Mouse (Mus musculus): ENCODE measurements around the gene Gm42421.
A peak's percentile ranks its signal among the peaks of the same experiment; 100 is the strongest.

The Gm42421 gene

DNA sequence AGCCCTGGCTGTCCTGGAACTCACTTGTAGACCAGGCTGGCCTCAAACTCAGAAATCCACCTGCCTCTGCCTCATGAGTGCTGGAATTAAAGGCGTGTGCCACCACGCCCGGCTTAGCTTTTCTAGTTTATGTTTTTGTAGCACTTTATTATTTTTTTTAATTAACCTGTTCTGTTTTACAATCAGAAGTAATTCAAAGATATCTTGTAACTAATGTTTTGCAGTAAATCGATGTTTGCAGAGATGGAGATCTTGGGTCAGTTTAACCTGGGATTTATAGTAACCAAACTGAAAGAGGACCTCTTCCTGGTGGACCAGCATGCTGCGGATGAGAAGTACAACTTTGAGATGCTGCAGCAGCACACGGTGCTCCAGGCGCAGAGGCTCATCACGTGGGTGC lies at the start of gene Gm42421:
Gm42421 (plus strand) TSS at position 301 of the 400 bp plus-strand sequence.
- no peak for DNase-seq (ENCODE audit: low spot score in 2 of 2)

DNA sequence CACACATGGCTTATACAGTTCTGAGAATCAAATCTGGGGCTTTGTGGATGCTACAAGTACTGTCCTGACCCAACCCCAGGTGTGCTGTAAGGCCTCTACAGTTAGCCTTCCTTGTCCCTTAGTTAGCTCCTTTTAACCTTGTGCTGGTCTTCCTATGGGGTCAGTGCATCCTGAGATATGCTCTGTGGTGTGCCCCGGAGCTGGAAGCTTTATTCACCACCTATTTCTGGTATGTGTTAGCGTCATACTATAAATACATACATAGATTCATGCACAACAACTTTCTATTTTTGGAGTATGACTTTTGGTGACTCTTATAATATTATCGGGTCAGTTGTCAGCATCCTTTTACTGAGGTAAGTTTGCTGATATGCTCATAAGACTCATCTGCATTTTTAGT lies 42.7 kb upstream of the Gm42421 start:
- DNase-seq (ENCODE audit: low spot score in 2 of 2): no peak

DNA sequence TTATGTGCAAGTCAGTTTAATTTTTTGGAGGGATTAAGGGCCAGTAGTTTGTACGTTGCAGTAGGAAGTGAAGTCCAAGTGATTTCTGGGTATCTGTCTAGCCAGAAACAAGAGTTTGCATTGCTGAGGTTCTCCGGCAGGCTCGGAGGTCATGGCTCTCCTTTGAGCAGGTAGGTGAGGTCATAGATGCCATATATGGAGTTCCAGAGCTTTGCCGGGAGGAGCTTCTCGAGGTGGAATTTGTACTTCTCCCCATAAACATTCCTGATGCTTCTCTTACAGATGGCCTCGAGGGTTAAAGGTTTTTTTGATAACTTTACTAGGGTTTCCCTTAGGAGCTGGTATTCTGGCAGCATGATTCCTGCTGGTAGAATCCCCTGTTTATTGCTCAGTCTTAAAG lies 37.2 kb upstream of the Gm42421 start:
- DNase-seq (ENCODE audit: low spot score in 2 of 2): no peak

DNA sequence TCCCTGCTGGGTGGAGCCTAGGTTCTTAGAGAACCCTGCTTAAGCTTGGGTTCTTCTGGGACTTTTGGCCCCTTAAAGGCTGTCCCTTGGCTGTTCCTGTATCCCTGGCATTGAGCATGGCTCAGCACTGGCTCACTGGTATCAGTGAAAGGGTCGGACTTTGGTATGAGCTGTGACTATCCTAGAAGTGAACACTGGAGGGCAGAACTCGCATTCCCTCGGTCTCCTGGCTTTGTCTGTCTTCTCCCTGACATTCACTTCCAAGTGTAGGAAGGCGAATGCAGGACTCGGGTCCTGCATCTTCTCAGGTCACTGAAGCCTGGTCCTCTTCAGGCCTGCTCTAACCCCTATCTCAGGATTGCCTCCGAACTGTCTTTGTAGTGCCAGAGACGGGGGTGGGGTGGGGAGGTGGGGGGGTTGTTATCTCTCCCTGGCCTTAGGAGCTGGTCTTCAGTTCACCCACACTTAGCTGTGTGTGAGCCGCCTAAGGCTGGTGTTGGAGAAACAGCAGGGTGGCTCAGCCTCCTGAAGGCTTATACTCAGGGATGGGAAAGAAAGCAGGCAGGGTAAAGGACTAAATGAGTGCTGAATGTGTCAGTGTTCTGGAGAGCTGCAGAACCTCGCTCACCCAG lies 35.6 kb upstream of the Gm42421 start:
- no peak for DNase-seq (ENCODE audit: low spot score in 2 of 2)

DNA sequence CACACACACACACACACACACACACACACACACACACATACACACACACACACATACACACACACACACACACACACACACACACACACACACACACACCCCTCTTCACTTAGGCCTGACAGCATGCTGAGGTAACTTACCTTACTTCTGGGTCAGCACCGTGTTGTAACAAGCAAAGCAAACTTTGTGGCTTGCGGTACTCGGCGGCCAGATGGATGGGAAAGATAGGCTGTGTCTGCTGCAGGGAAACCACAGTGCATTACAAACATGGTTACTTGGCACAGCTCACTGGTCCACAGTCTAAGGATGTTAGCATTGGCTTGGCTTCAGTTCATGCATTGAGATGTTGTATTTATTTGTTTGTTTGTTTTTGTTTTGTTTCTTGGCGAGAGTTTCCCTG lies 34.6 kb upstream of the Gm42421 start:
- DNase-seq (ENCODE audit: low spot score in 2 of 2): no peak

DNA sequence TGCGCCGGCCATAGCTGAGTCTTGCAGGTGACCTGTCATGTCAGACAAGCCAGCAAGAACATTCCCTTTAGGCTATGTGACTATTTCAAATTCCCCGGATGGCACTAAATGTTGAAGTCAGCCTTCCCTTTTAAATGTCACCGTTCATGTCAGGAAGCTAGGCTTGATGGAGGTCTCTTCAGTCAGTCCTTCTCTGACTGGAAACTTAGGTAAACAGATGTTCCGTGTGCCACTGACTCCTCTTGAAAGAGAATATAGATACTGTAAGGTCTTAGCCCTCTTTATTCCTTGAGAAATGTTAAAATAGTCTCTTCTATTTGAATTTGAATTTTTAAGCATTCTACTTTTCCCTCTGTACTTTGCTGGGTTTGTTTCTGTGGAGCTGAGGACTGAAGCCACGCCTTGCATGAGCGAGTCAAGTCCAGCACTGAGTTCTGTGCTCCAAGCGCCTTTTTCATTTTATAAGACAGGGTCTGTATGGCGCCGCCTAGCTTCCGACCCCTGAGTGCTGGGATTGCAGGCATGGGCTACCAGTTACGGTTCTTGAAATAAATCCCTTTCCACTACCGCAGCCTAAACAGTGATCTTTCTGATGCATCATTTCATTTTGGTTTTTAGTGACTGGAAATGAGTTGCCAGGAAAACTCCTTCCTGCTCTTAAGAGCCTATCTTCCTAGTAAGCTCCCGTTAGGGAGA lies 30.2 kb upstream of the Gm42421 start, which contains the start of gene Ankrd61:
Ankrd61 (minus strand) TSS at position 51 of the 696 bp plus-strand sequence.
- DNase-seq (ENCODE audit: low spot score in 2 of 2): no peak

DNA sequence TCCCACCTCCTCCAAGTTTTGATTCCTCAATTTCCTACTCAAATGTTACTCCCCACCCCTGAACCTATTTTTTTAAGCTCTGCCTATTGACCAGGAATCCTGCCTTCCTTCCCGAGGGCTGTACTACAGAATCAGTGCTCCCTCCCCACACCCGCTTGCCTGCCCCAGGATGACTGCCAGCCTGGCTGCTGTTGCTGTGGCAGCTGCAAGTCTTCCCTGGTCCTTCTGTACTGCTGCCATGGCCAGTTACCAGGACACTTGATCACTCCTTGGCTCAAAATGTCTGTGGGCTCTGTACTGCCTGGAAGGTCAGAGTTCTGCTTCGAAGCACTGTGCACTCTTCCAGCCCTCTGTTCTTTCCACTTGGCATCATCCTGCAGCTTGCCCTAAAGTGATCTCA lies 25.9 kb upstream of the Gm42421 start:
- DNase-seq (ENCODE audit: low spot score in 2 of 2): no peak

DNA sequence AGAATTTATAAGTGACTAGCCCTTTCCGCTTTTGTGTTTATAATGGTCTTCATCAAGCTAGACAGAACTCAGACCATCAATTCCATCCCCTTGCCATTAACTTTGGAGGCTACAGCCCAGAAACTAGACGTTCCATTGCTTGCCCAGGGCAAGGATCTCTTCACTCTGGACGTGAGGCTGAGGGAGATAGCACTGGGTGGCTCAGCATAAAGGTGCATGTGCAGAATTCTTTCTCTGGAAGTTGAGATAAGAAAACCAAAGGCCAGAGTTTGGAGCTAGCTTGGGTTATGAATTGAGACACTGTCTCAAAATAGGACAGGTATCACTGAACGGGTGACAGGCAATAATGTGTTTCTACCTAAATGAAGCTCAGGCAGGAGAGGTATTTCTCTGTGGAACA lies 24.2 kb upstream of the Gm42421 start:
- no peak for DNase-seq (ENCODE audit: low spot score in 2 of 2)

DNA sequence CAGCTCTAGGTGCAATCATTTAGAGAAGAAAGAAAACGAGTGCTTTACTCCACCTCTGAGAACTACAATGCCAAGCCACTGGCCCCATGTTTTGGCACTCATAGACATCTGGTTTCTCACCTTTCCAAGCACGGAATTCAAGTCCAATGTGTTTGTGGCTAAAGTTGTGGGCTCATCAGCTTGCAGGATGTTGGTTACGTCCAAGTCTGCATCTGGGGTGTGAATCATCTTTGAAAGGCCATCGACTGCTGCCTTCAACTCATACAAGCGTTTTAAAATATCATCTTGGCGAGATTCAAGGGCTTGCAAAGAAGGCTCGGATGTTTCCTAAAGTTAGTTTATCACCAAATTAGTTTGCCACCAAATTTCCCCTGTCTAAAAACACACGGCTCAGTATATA lies 21.5 kb upstream of the Gm42421 start:
- no peak for DNase-seq (ENCODE audit: low spot score in 2 of 2)

DNA sequence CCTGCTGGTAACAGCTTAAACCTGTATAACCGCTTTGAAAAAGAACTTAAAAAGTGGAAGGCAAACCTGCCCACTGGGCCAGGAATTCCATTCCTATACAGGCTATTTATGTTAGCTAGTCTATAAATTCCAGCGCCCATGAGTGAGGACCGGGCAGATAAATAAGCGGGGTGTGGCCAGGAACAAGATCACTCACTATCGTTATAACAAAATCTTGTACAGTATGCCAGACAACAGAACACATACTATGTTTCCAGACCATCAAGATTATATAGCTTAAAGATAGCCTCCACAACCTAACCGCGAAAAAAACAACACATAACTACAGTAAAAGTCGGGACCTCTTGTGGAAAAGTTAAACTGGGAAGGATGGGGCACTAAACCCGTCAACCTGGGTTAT lies 19.0 kb upstream of the Gm42421 start:
- DNase-seq (ENCODE audit: low spot score in 2 of 2): no peak

DNA sequence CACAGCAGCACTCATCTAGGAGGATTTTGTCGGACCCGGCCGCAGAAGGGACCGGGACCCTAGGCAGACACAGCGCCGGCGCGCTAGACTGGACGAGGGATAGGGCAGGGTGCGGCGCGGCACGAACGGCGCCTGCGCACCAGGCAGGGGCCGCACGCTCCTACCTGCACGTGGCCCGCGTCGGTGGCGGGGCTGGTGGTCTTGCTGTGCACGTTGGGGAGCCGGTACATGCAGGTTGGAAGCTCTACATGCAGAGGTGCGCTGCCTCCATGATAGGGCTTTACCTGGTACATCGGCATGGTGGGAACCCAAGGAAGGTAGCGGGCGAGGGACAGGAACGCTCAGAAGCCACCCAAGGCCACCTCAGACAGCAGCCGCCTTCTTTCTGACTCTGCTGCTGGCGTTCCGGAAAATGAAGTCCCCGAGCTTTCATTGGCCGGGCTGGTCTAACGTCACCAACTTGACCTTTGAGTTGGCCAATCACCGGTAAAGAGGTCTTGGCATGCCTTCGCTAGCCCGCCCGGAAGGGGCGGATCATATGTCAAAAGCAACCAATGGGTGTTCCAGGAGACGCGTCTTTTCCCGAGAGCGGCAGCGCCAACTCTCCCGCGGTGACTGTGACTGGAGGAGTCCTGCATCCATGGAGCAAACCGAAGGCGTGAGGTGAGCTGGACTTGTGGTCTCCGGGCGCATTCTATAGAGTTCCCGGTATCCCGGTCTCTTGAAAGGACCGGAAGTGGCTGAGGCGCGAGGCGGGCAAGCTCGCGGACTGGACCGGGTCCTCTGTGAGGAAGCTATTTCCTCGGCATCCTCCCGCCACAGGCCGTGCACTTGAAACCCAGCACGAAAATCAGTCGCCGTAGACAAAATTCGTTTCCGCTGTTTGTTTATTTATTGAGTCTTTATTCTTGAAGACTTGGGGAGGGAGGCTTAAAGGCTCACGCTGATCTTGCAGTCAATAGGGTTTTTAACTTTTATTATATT lies 18.3 kb upstream of the Gm42421 start, which contains the start of the genes Aimp2 and Pms2:
Aimp2 (minus strand) TSS at position 431 of the 984 bp plus-strand sequence.
Pms2 (plus strand) TSS at position 548 of the 984 bp plus-strand sequence.
- DNase-seq (ENCODE audit: low spot score in 2 of 2): peak; percentile 84 to 87

DNA sequence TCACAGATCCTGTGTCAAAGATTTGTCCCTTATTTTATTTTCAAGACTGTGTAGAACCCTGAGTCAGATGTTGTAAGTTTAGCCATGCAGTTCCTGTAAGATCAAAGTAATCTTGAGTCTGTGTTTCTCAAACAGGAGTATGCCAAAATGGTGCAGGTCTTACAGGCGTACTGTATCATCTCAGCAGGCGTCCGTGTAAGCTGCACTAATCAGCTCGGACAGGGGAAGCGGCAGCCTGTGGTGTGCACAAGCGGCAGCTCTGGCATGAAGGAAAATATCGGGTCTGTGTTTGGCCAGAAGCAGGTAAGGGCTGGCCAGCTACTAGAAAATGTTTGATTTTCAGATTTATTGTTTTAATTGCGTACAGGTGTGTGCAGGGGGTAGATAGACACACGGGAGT lies 11.8 kb upstream of the Gm42421 start:
- DNase-seq (ENCODE audit: low spot score in 2 of 2): no peak

DNA sequence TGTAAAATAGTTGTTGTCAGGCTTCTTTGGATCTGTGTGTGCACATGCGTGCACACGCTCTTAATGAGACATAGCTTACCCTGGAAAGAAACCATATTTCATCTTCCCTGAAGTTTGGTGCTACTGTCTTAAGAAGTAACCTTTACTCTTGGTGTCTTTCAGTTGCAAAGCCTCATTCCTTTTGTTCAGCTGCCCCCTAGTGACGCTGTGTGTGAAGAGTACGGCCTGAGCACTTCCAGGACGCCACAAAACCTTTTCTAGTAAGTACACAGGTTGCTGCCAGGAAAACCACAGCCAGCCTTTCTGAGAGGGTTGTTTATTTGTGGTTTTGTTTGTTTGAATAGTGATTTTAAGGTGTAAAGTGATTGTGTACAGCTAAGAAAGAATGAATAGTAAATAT lies 10.6 kb upstream of the Gm42421 start:
- peak; percentile 23 to 53 for DNase-seq (ENCODE audit: low spot score in 2 of 2)

DNA sequence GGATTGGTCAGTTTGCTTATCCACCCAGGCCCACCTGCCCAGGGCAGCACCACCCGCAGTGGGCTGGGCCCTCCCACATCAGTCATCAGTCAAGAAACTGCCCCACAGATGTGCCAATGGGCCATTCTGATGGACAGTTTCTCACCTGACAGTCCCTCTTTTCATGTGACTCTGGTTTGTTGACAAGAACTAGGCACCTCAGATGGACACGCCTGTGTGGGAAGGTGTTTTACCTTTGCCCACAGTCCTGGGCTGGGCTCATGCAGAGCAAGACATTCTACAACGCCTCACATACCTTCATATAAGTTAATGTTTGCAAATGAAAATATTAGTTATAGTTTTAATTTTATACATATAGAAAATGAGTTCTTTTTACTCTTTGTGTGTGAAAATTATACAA lies 9.9 kb upstream of the Gm42421 start:
- no peak for DNase-seq (ENCODE audit: low spot score in 2 of 2)

DNA sequence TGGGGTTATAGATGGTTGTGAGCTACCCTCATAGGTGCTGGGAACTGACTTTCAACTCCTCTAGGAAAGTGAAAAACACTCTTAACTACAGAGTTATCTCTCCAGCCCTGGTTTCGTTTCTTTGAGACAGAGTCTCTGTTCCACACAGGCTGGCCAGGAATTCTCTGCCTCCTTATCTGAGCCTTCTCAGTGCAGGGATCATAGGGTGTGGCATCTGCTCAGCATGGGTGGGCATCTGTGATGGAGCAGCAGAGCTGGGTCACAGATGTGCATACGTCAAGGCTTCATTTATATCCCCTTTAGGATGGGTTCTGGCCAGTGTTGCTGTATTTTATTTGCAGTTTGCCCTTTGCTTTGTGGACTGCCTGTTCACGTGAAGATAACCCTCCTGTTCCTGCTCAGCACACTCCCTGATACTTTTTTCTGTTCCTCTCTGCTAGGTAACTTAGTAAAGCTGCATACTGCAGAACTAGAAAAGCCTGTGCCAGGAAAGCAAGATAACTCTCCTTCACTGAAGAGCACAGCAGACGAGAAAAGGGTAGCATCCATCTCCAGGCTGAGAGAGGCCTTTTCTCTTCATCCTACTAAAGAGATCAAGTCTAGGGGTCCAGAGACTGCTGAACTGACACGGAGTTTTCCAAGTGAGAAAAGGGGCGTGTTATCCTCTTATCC lies 3.1 kb upstream of the Gm42421 start:
- DNase-seq (ENCODE audit: low spot score in 2 of 2): no peak

DNA sequence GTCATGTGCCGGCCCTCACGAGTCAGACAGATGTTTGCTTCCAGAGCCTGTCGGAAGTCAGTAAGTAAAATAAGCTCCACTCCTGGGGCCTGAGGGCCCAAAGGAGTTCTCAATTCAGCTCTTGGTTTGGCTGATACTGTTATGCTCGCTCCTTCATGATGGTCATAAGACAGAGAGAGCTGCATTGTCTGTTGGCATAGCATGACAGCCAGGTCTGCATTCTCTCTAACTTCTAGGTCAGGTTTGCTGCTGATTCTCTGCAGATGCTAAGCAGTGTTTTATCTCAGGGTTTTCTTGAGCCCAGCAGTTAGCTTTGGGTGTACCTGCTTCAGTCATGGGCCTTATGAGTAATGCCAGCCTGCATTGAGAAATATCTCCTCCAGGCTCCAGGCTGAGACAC lies 1.3 kb downstream of the Gm42421 start:
- no peak for DNase-seq (ENCODE audit: low spot score in 2 of 2)

DNA sequence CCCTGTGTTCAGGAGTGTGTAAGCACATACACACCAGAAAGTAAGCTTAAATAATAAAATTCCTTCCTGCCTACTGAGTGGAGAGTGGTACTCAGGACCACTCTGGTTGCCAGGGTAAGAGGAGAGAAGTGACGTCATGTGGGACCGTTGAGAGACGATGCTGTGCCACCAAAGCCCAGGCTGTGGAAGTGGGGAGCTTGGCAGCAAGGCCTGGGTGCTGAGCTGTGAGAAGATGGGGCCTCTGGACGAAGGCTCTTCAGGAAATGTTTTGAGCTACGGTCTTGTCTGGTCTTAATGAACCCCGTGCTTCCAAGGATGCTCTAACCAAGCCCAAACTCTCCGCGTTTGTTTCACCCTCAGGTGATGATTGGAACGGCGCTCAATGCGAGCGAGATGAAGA lies 2.7 kb downstream of the Gm42421 start:
- DNase-seq (ENCODE audit: low spot score in 2 of 2): no peak

DNA sequence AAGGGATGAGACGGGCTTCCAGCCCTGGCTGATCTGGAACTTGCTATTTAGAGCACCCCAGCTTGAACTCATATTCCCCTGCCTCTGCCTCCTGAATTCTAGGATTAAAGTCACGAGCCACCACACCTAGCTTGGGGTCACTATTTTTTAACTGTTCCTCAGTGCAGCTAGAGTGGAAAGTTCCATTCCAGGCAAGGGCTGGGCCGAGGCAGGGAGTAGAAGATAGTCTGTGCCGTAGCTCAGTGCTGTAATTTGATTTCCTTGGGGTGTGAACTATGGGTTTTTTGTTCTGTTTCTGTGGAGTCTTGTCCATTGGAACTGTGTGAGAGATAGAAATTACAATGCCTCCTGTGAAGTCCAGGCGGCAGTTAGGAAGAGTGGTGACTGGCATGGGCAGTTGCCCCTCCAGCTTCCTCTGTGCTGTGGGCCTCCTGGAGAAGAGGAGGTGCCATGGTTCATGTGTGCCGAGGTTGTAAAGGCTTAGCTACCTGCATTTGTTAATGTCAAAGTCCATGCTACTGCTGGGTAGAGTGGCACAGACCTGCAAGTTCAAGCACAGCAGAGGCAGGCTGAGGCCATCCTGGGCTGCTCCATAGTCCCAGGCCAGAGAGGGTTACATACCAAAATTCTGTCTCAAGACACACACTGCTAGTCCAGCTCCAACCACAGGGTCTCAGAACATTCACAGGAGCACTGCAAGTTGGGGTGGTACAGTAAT lies 4.0 kb downstream of the Gm42421 start:
- no peak for DNase-seq (ENCODE audit: low spot score in 2 of 2)

DNA sequence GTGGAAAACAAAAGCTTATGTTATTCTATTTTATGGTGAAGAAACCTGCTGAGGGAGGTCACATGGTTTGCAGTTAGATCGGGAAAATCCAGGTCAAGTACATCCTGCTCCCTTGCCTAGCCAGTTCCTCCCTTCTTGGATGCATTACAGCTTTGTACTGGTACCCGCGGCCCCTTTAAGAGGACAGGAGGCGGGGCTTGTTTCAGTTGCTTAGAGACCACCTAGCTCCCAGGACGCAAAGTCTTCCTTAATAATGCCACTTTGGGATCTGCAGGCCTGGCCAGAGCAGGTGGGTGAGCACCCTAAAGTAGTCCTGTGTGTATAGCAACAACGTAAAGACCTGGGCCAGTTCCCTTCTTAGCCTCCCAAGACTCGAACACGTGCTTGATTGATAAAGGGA lies 4.9 kb downstream of the Gm42421 start, which contains the start of gene Rsph10b:
Rsph10b (plus strand) TSS at position 205 of the 400 bp plus-strand sequence.
- DNase-seq (ENCODE audit: low spot score in 2 of 2): no peak

DNA sequence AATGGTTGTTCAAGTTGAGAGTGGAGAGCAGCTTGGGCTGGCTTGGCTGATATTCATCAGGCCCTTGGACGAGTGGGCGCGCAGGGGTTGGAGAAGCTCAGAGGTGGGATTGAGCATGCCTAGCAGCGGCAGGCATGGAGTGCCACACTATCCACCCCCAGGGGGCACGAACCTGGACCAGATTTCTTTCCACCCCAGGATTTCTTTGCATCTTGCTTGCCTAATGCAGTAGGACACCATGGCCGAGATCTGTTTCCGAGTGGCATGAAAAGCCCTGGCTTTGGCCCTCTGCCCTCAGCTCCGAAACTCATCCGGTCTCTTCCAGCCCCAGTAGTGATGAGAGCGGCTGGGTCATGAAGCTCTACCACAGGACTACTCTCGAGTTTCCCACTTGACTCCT lies 5.4 kb downstream of the Gm42421 start:
- no peak for DNase-seq (ENCODE audit: low spot score in 2 of 2)

DNA sequence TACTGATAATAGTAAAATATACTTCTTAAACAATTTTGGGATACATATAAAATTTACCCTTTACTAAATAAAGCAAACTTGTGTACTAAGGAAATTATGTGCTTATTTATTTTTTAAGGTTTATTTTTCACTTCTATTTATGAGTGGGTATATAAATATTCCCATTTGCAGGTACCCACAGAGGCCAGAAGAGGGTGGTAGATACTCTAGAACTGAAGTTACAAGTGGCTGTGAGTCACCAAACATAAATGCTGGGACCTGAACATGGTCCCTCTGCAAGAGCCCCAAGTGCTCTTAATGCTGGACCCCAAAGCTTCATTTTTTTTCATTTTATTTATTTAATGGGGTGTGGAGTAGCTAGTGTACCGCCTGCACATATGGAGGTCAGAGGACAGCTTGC lies 5.9 kb downstream of the Gm42421 start:
- DNase-seq (ENCODE audit: low spot score in 2 of 2): no peak
